Mouse (Mus musculus) ES-E14 (cell line): ENCODE results near the gene Krtap26-1. TPM values are rescaled to one million over a fixed set of nuclear protein-coding genes. Genes with fewer than 3 reads are reported as not detected.

Experiments used
- DNase-seq: peaks from one replicate; pipeline ENCODE4 v3.0.0-alpha.2; 2013; ENCODE audit warnings: low read depth, low spot score
- H3K27ac ChIP-seq: 2 replicates; pipeline ENCODE4 v1.5.1; 2012; ENCODE audit warnings: low read depth, mild to moderate bottlenecking, low read length, moderate library complexity, mixed read lengths; ENCODE audit not compliant: poor library complexity, insufficient read depth, severe bottlenecking
- H3K36me3 ChIP-seq: 2 replicates; pipeline ENCODE4 v1.6.1; 2012; ENCODE audit warnings: mild to moderate bottlenecking, low read length, moderate library complexity, mixed read lengths; ENCODE audit not compliant: control insufficient read depth, poor library complexity, insufficient read depth, severe bottlenecking
- H3K4me1 ChIP-seq, 2 experiments: fragments of 150-350 bp in 1 of 2; sonication (generic) in 1 of 2; 2 replicates each; pipeline ENCODE4 v1.6.1; 2012; ENCODE audit warnings: low read length in 2 of 2, mild to moderate bottlenecking in 1 of 2, mixed read lengths in 1 of 2; ENCODE audit not compliant: control insufficient read depth in 2 of 2, insufficient read depth in 2 of 2, poor library complexity in 1 of 2
- H3K4me3 ChIP-seq, 2 experiments: fragments of 150-350 bp in 1 of 2; sonication (generic) in 1 of 2; 2 replicates each; pipeline ENCODE4 v1.5.1; 2012; ENCODE audit warnings: low read length in 2 of 2, low read depth in 1 of 2, mild to moderate bottlenecking in 1 of 2, mixed read lengths in 1 of 2; ENCODE audit not compliant: insufficient read depth in 1 of 2, poor library complexity in 1 of 2, severe bottlenecking in 1 of 2
- H3K9ac ChIP-seq: 2 replicates; pipeline ENCODE4 v1.6.1; 2012; ENCODE audit warnings: low read depth, mild to moderate bottlenecking, low read length, mixed read lengths; ENCODE audit not compliant: poor library complexity, insufficient read depth, severe bottlenecking
- H3K9me3 ChIP-seq: fragments of 150-350 bp; sonication (generic); 2 replicates; pipeline ENCODE4 v1.6.1; 2012; ENCODE audit warnings: low read depth, mild to moderate bottlenecking, low read length; ENCODE audit not compliant: control insufficient read depth, insufficient read depth
- CHD2 ChIP-seq: IDR thresholded peaks from 2 replicates; pipeline ENCODE4 v1.6.1; 2014; ENCODE audit warnings: mild to moderate bottlenecking, low read depth, low read length, inconsistent platforms
- HCFC1 ChIP-seq: IDR thresholded peaks from 2 replicates; pipeline ENCODE4 v1.6.1; 2012; ENCODE audit warnings: low read length, inconsistent platforms, borderline replicate concordance; ENCODE audit not compliant: insufficient read depth
- MAFK ChIP-seq: IDR thresholded peaks from 2 replicates; pipeline ENCODE4 v1.6.1; 2014; ENCODE audit warnings: mild to moderate bottlenecking, low read depth, low read length, inconsistent platforms; ENCODE audit not compliant: insufficient read depth
- ZC3H11A ChIP-seq: IDR thresholded peaks from 2 replicates; pipeline ENCODE4 v1.6.1; 2012; ENCODE audit warnings: low read depth, mild to moderate bottlenecking, inconsistent platforms, low read length, borderline replicate concordance
- ZNF384 ChIP-seq: IDR thresholded peaks from 2 replicates; pipeline ENCODE4 v1.6.1; 2012; ENCODE audit warnings: low read depth, low read length, inconsistent platforms
- in situ Hi-C, 2 experiments: fragments of 600-800 bp; cut with MboI; formaldehyde crosslinking; loops; one replicate each; pipeline ENCODE4 v1.15.1; 2025; ENCODE audit warnings: low sequenced_read_pairs in 2 of 2, inconsistent platforms in 1 of 2; ENCODE audit not compliant: unreplicated experiment in 2 of 2
- total RNA-seq: library from RNA; depleted of rRNA; stranded (reverse); fragments of 300-350 nt; gene quantifications from 2 replicates; pipeline ENCODE4 v1.2.3, GENCODE M21; 2012; rRNA removed

The Krtap26-1 gene
- not detected in 2 replicates for total RNA-seq

DNA sequence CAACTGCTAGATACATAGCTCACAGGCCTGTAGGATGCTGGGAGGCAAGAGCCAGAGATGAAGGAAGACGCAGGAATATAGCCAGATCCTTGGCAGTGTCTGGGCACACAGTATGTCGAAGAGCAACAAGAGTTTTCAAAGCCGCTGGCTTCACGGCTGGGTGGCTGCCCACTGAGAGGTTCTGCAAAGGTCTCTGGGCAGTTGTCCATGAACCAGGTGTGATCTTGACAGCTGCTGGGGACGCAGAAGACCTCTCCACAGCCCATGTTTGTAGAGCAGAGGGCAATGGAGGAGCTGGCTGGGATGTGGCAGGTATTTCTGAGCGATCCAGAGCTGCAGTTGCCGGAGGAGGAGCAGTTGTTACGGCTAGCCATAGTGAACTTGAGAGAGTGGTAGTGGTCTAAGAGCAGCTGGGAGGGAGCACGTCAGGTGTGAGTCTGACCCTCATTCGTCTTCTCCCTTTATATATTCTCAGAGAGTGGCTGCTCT is at the start of gene Krtap26-1:
Gene Krtap26-1, minus strand, starts transcription at position 439 of the 489 bp plus-strand sequence.
- no peak for DNase-seq
- Histone ChIP-seq H3K27ac (no peak within 1 kb of the TSS), H3K9ac (no peak within 1 kb of the TSS), H3K4me3 (no peak within 1 kb of the TSS), H3K9me3 (no peaks in the 10 kb centered on the region), H3K36me3 (no peaks in the 10 kb centered on the region), H3K4me1 (no peaks in the 10 kb centered on the region)
- in situ Hi-C loops, result no loop called here
- TF ChIP-seq ZC3H11A (no peak), MAFK (no peak), HCFC1 (no peak), CHD2 (no peak), ZNF384 (no peak)

DNA sequence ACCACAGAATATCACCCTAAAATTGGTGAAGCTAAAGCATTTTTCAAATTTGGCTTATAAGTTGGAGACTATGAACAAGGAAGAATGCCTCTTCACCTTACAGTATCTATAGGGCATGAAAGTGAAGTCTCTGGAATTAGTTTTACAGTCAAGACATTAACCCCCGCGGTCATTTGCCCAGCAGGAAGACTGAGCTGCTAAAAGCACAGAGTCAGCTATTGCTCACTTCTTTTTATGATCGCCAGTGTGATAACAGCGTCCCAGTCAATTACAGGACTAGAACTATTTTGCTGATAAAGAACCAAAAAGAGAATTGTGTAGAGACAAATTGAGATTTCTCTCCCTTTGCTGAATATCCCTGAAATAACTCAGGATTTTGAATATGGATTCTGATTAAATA is 48.7 kb upstream of the Krtap26-1 start:
- Histone ChIP-seq H3K36me3 (no peaks in the 10 kb centered on the region), H3K9ac (no peak overlapping the region), H3K27ac (no peak overlapping the region), H3K4me3 (no peak overlapping the region), H3K9me3 (no peaks in the 10 kb centered on the region), H3K4me1 (no peaks in the 10 kb centered on the region)
- in situ Hi-C loops, result no loop called here
- no peak for DNase-seq
- no peak for TF ChIP-seq ZNF384
- no peak for TF ChIP-seq ZC3H11A
- TF ChIP-seq MAFK, result no peak
- TF ChIP-seq HCFC1, result no peak
- no peak for TF ChIP-seq CHD2

GRCm38 (mm10) chr16:88681282-88681681 is 33.7 kb upstream of the Krtap26-1 start:
- Histone ChIP-seq H3K27ac (no peak overlapping the region), H3K4me1 (no peaks in the 10 kb centered on the region), H3K4me3 (no peak overlapping the region), H3K9ac (no peak overlapping the region), H3K9me3 (no peaks in the 10 kb centered on the region), H3K36me3 (no peaks in the 10 kb centered on the region)
- DNase-seq, result no peak
- in situ Hi-C loops, result no loop called here
- no peak for TF ChIP-seq ZC3H11A

DNA sequence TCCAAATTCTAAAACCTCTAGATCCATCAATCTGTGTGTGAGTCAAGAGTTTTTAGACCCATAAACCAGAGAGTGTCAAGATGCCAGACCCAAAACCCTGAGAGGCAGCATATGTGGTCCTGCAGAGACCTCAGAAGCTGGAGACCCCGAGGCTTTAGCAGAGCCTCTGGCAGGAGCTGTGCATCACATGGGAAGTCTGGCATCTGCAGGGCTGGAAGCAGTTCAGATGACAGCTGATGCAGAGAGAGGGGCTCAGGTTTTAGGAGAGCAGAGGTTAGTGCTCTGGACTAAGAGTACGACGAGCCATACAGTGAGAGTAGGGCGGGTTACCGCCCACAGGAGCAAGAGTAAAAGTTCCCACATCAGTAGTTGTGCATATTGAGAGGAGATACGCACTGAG is 31.5 kb upstream of the Krtap26-1 start:
- Histone ChIP-seq H3K9me3 (no peaks in the 10 kb centered on the region), H3K27ac (no peak overlapping the region), H3K9ac (no peak overlapping the region), H3K4me3 (no peak overlapping the region), H3K36me3 (no peaks in the 10 kb centered on the region), H3K4me1 (no peaks in the 10 kb centered on the region)
- in situ Hi-C loops, result no loop called here
- TF ChIP-seq ZC3H11A, result no peak
- no peak for TF ChIP-seq ZNF384
- no peak for TF ChIP-seq HCFC1
- no peak for TF ChIP-seq CHD2
- TF ChIP-seq MAFK, result no peak
- DNase-seq, result no peak

- H3K36me3 ChIP-seq, result no peaks in the 10 kb centered on the region
- no peaks in the 10 kb centered on the region for H3K9me3 ChIP-seq
- no peak within 1 kb of the TSS for H3K9ac ChIP-seq
- no peak for DNase-seq
- in situ Hi-C loops, result no loop called here
- TF ChIP-seq ZC3H11A (no peak), MAFK (no peak), HCFC1 (no peak), ZNF384 (no peak), CHD2 (no peak)
- H3K4me3 ChIP-seq, result no peak within 1 kb of the TSS
- H3K4me1 ChIP-seq, result no peaks in the 10 kb centered on the region
- H3K27ac ChIP-seq, result no peak within 1 kb of the TSS
Measured at GRCm38 (mm10) chr16:88671571-88671970, 24.0 kb upstream of the Krtap26-1 start, which contains the start of gene Krtap27-1. Gene Krtap27-1, minus strand, starts transcription at chr16:88671671.
